Mouse (Mus musculus) hindbrain, embryonic 11.5 days (tissue): ENCODE data around the gene Nfil3. TPM values are rescaled to one million over a fixed set of nuclear protein-coding genes. Genes with fewer than 3 reads are reported as not detected.

ENCODE experiments used
- ATAC-seq: fragments of 200-750 bp; cut with Nextera tagmentation; 2 replicates; pipeline ENCODE4 v1.8.0; 2017; ENCODE audit warnings: mild to moderate bottlenecking, moderate TSS enrichment, moderate library complexity; ENCODE audit not compliant: low FRiP score
- DNase-seq: peaks from one replicate; pipeline ENCODE4 v3.0.0-alpha.2; 2015; ENCODE audit warnings: low spot score
- H3K27ac ChIP-seq: fragments of 300-500 bp; sonication (generic); 2 replicates; pipeline ENCODE4 v1.5.1; 2014; ENCODE audit warnings: mild to moderate bottlenecking, low read depth, low read length
- H3K27me3 ChIP-seq: fragments of 300-500 bp; sonication (generic); 2 replicates; pipeline ENCODE4 v1.6.1; 2014; ENCODE audit warnings: mild to moderate bottlenecking, low read length, moderate library complexity, mixed read lengths; ENCODE audit not compliant: control insufficient read depth, insufficient read depth
- H3K36me3 ChIP-seq: fragments of 300-500 bp; sonication (generic); 2 replicates; pipeline ENCODE4 v1.6.1; 2014; ENCODE audit warnings: mild to moderate bottlenecking, low read length, moderate library complexity, mixed read lengths; ENCODE audit not compliant: control insufficient read depth, insufficient read depth
- H3K4me1 ChIP-seq: fragments of 300-500 bp; sonication (generic); replicated peaks from 2 replicates; pipeline ENCODE4 v1.6.1; 2014; ENCODE audit warnings: low read length, mixed read lengths; ENCODE audit not compliant: control insufficient read depth, insufficient read depth
- H3K4me2 ChIP-seq: fragments of 300-500 bp; sonication (generic); replicated peaks from 2 replicates; pipeline ENCODE4 v1.6.1; 2014; ENCODE audit warnings: mild to moderate bottlenecking, low read depth, low read length
- H3K4me3 ChIP-seq: fragments of 300-500 bp; sonication (generic); 2 replicates; pipeline ENCODE4 v1.5.1; 2014; ENCODE audit warnings: low read depth, low read length
- H3K9ac ChIP-seq: fragments of 300-500 bp; sonication (generic); 2 replicates; pipeline ENCODE4 v1.6.1; 2014; ENCODE audit warnings: low read depth, low read length
- H3K9me3 ChIP-seq: fragments of 300-500 bp; sonication (generic); 2 replicates; pipeline ENCODE4 v1.6.1; 2016; ENCODE audit warnings: low read length; ENCODE audit not compliant: control insufficient read depth
- WGBS: fragments of 180-500 bp; shearing (Covaris S2); extraction: QIAGEN DNeasy Blood & Tissue Kit; methylation state at CpG from one replicate; pipeline ENCODE4 v1.1.7; 2014; 5-methylcytosine and 5-hydroxymethylcytosine counted together
- polyA plus RNA-seq: library from polyadenylated mRNA; unstranded; fragments of >200 nt; fragmentation: Nextera tagmentation; extraction: Ambion mirVana; gene quantifications from 2 replicates; pipeline ENCODE4 v1.2.1, GENCODE M21; 2014

Nfil3 gene
- polyA plus RNA-seq, 1 experiment from 2014 or later, result 30.0 TPM

DNA sequence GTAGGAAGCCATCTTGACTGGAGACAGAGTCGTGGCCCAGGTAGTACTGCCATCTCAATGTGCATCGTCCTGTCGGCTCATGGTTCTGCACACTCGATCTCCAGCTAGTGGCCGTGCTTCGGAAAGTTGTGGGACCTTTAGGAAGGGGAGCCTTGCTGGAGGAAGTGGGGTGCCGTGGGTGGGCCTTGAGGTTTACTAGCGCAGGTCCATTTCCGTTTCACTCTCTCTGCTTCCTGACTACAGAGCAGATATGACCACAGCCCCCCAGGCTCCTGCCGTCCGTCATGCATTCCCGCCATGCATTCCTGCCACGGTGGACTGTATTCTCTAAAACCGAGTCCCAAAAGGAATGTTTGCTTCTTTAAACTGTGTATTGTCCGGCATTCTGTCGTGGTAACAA, 8.1 kb upstream of the Nfil3 start:
- no peak overlapping the region for H3K4me2 ChIP-seq
- H3K4me3 ChIP-seq, result no peak overlapping the region
- no peaks in the 10 kb centered on the region; the same call in 1 of the 2 replicates for H3K27me3 ChIP-seq
- no peak overlapping the region for H3K27ac ChIP-seq
- H3K9ac ChIP-seq, result no peak overlapping the region
- WGBS, result 88% methylated on average over 16 of the region's 16 CpGs
- H3K36me3 ChIP-seq, result no peaks in the 10 kb centered on the region
- H3K9me3 ChIP-seq, result no peaks in the 10 kb centered on the region
- DNase-seq (no peak), ATAC-seq (no peak)
- H3K4me1 ChIP-seq, result no peaks in the 10 kb centered on the region

DNA sequence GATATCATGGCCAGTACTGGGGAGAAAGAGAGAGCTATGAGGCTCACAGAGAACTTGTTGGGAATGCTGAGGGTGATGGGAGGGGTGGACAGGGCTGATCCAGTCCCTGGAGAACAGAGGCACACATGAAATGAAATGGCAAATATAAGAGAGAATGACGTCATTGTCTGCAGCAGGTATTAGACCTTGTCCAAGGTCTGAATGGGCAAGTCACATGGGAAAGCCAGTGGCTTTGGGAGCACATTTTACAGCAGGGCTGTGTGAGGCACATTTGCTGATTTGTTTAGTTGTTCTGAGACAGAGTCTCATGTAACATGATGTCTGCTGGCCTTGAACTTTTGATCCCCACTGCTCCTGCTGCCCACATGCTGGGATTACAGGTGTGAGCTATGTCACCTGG, 7.0 kb upstream of the Nfil3 start:
- H3K36me3 ChIP-seq, result no peaks in the 10 kb centered on the region
- no peaks in the 10 kb centered on the region for H3K4me1 ChIP-seq
- no peak overlapping the region for H3K4me3 ChIP-seq
- WGBS, result 80% methylated on average over 1 of the region's 1 CpGs
- no peak overlapping the region for H3K27ac ChIP-seq
- no peak for ATAC-seq
- no peaks in the 10 kb centered on the region for H3K9me3 ChIP-seq
- H3K9ac ChIP-seq, result no peak overlapping the region
- DNase-seq, result no peak
- no peaks in the 10 kb centered on the region; the same call in 1 of the 2 replicates for H3K27me3 ChIP-seq
- H3K4me2 ChIP-seq, result no peak overlapping the region

GRCm38 (mm10) chr13:52986215-52986780, 5.4 kb upstream of the Nfil3 start:
- Histone ChIP-seq H3K4me1 (peaks cover 2% of the 10 kb centered on the region; the same call in 1 of the 2 replicates), H3K4me3 (no peak overlapping the region), H3K27me3 (peaks cover 5% of the 10 kb centered on the region), H3K9ac (no peak overlapping the region), H3K9me3 (no peaks in the 10 kb centered on the region), H3K27ac (no peak overlapping the region), H3K4me2 (no peak overlapping the region), H3K36me3 (no peaks in the 10 kb centered on the region)
- ATAC-seq, result no peak
- WGBS, result 82% methylated on average over 10 of the region's 10 CpGs
- no peak for DNase-seq

DNA sequence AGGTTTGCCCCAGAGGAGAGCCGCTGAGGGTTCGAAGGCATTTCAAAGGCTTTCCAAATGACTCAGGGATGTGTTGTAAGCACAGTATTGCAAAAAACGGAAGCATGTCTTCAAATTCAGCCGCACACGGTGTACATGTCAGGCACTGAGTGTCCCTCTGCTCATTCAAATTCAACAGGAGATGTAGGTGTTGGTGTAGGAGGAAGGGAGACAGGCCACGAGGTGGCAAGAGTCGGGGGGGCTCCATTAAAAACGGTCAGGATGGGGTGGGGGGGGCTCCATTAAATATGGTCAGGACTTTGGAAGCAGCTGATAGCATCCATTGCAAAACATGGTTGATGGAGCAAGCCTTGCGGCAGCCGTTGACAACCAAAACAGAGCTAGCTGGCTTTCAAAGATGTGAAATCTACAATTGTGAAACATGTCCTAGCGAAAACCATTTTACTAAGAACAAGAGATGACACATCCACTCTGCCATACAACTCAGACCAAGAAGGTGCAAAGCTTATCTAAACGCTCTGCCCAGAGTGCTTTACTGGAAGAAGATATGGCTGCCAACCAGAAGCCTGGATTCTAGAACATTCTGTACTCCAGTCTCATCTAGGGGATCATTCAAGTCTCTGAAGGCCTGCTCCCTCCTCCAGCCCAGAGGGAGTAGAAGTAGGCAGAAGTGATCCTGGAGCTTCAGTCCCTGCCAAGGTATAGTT, 4.8 kb upstream of the Nfil3 start:
- H3K4me3 ChIP-seq, result no peak overlapping the region
- H3K9me3 ChIP-seq, result no peaks in the 10 kb centered on the region
- no peak overlapping the region for H3K27ac ChIP-seq
- ATAC-seq (no peak), DNase-seq (no peak)
- peaks cover 5% of the 10 kb centered on the region for H3K27me3 ChIP-seq
- 87% methylated on average over 12 of the region's 12 CpGs for WGBS
- peaks cover 2% of the 10 kb centered on the region; the same call in 1 of the 2 replicates for H3K4me1 ChIP-seq
- H3K36me3 ChIP-seq, result no peaks in the 10 kb centered on the region
- no peak overlapping the region for H3K4me2 ChIP-seq
- H3K9ac ChIP-seq, result no peak overlapping the region

- ATAC-seq (no peak), DNase-seq (peak; percentile 95)
- no peak overlapping the region for H3K9ac ChIP-seq
- no peaks in the 10 kb centered on the region for H3K9me3 ChIP-seq
- under 1% methylated on average over 12 of the region's 12 CpGs for WGBS
- H3K27me3 ChIP-seq, result peaks cover 5% of the 10 kb centered on the region
- H3K4me3 ChIP-seq, result no peak overlapping the region
- H3K4me2 ChIP-seq, result no peak overlapping the region
- H3K4me1 ChIP-seq, result peaks cover 4% of the 10 kb centered on the region; the same call in 1 of the 2 replicates
- H3K36me3 ChIP-seq, result no peaks in the 10 kb centered on the region
- no peak overlapping the region for H3K27ac ChIP-seq
These were observed 1.8 kb upstream of the Nfil3 start for GRCm38 (mm10) chr13:52982703-52983102.

DNA sequence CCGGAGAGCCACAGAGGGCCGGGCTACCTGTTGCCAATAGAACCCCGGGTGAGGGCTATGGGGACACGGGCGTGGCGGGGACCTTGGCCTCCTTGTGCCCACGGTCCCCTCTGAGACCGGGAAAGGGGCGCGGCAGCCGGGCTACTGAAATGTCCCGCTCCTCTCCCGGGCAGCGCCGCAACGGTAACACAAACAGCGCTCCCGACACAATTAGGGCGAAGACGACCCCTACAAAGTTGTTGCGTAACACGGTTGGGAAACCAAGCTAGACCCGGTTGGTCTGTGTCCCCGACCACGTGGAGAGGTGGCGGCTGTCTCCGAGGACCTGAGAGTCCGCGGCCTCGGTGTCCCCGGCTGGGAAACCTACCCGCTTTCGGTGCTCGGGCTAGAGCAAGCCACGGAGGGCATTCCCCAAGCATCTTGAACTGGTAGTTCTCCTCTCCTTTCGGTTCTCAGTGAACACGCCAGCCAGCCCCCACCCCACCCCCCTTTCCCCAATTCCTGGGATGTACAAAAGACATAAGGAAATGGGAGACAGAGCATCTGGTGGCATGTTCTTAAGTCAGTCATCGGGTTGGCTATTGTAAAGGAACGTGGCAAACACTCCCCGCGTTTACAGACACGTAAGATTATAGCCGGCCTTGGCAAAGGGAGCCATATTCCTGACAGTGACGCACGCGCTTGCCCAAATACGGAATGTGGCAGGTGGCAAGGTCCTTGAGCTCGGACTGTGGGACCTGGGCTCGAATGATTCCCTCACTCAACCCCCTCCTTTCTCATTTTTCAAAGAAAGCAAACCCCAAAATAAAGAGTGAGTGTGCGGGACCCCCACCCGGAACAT, 788 bp upstream of the Nfil3 start:
- Histone ChIP-seq H3K9me3 (no peaks in the 10 kb centered on the region), H3K4me1 (peaks cover 4% of the 10 kb centered on the region), H3K4me2 (peak overlapping the region; percentile 98), H3K9ac (peak overlapping the region; percentile 56), H3K27me3 (peaks cover 5% of the 10 kb centered on the region), H3K4me3 (peak overlapping the region; percentile 88), H3K27ac (no peak overlapping the region), H3K36me3 (no peaks in the 10 kb centered on the region)
- DNase-seq (peak; percentile 66), ATAC-seq (peak; percentile 8; the same call in 1 of the 2 replicates)
- 1% methylated on average over 51 of the region's 51 CpGs for WGBS

- ATAC-seq (peak; percentile 80), DNase-seq (peak; percentile 81)
- Histone ChIP-seq H3K4me1 (peaks cover 7% of the 10 kb centered on the region), H3K4me3 (peak overlapping the region; percentile 88), H3K27me3 (peaks cover 5% of the 10 kb centered on the region), H3K9me3 (no peaks in the 10 kb centered on the region), H3K9ac (peak overlapping the region; percentile 86), H3K36me3 (no peaks in the 10 kb centered on the region), H3K4me2 (peak overlapping the region; percentile 98), H3K27ac (peak overlapping the region; percentile 94)
- under 1% methylated on average over 62 of the region's 77 CpGs for WGBS
These were observed 492 bp downstream of the Nfil3 start for GRCm38 (mm10) chr13:52980211-52980950.

DNA sequence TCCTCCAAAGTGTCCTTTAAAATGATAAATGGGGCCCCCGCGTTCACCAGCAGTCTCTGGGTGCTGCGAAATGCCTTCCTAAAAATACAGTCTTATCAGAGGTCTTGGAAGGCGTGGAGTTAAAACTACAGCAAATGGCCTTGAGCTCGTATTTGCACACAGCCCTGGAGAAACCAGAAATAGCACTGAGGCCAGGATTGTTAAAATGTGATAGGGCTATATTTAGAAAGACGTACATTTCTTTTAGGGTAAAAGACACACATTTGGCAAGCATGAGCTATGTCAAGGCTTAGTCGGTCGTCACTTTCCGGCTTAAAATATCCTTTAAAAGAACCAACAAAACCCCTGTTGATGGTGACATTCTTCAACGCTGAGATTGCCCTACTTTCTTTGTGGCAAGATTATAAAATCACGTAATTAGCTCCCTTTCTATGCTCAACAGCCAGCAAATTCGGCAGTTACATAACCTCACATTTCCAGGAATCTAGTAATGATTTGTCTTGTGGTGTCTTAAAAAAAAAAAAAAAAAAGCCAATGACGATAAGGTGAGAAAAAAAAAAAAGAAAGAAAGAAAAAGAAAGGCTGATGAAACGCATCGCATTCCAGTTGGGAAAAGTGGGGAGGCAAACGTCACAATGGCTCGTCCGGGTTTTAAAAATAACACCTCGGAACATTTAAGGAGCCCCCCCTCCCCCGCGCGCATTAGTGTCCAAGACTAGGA, 1.4 kb downstream of the Nfil3 start:
- H3K27me3 ChIP-seq, result peaks cover 5% of the 10 kb centered on the region
- DNase-seq (peak; percentile 46), ATAC-seq (no peak)
- peak overlapping the region; percentile 86 for H3K9ac ChIP-seq
- WGBS, result under 1% methylated on average over 22 of the region's 22 CpGs
- H3K4me3 ChIP-seq, result peak overlapping the region; percentile 88
- no peaks in the 10 kb centered on the region for H3K9me3 ChIP-seq
- peak overlapping the region; percentile 94 for H3K27ac ChIP-seq
- H3K4me1 ChIP-seq, result peaks cover 7% of the 10 kb centered on the region
- peak overlapping the region; percentile 98 for H3K4me2 ChIP-seq
- H3K36me3 ChIP-seq, result no peaks in the 10 kb centered on the region
